10 mouse cellular contexts compared by ENCODE assay signal in the genomic region with DNA sequence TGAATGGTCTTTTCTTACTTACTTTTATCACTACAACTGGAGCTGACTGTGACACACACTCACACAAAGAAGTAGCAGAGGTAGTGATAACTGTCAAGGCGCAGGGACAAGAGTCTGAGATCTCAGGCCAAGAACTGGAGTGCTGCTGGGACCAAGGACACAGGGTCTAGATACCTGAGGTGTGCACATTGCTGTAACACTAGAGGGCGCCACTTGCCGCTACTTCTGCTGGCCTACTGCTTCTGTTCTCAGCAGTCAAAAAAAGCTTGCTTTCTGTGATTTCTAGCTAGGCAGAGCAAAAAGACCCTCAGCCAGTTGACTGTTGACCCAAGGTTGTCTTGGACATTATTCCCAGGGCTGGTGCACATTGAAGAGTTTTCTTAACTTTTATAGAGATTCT. TPM values are rescaled to one million over a fixed set of nuclear protein-coding genes. Genes with fewer than 3 reads are reported as not detected.
DNase-seq lines count a peak whose midpoint lies in the region; ATAC-seq and TF ChIP-seq lines count a peak whose summit lies in the region.
"Had no signal": no experiment of that assay in that cellular context is flagged by ENCODE, and none has a peak within 500 bp of the region (broad histone marks: within the 10 kb centered on the region; RNA-seq: fewer than 3 reads in every experiment).

No protein-coding gene starts in this region.

- DNase-seq in kidney, adult 2 months = peak; percentile 62
- DNase-seq in WW6 (ENCODE audit: low read depth, low spot score) = peak; percentile 29
- DNase-seq in heart, postnatal 0 days (ENCODE audit: low spot score) = peak; percentile 53
- peak; percentile 63 to 77 for DNase-seq in left cerebral cortex, adult 2 months (ENCODE audit: extremely low spot score in 1 of 2, low spot score in 2 of 2)
- peak; percentile 90 for DNase-seq in naive thymus-derived CD4-positive, alpha-beta T cell, adult 2 months (ENCODE audit: low read depth)
- DNase-seq in testis, postnatal 14 days (ENCODE audit: low spot score) = peak; percentile 57

- H3K27me3 ChIP-seq in kidney, adult 2 months (replicated peaks; ENCODE audit: control insufficient read depth, insufficient read depth, low read length) = no peaks in the 10 kb centered on the region
- H3K27me3 ChIP-seq in kidney, embryonic 15.5 days = no peaks in the 10 kb centered on the region
- H3K27me3 ChIP-seq in heart, postnatal 0 days (ENCODE audit: control insufficient read depth, insufficient read depth, low read length) = no peaks in the 10 kb centered on the region
- H3K27me3 ChIP-seq: embryonic facial prominence, embryonic 12.5 days; lung, embryonic 15.5 days had no signal

- no peak for TF ChIP-seq EP300 in heart, postnatal 0 days (IDR thresholded peaks at IDR 0.05; ENCODE audit: low read depth)

- intact Hi-C loops in left cerebral cortex, adult 2 months (cut with DNase I) = loop anchor here (2.0 kb wide), 1 partner anchor 112 kb away; no protein-coding TSS in a partner anchor

- H3K36me3 ChIP-seq in kidney, adult 2 months (ENCODE audit: control insufficient read depth, insufficient read depth, low read length) = no peaks in the 10 kb centered on the region
- no peaks in the 10 kb centered on the region for H3K36me3 ChIP-seq in kidney, embryonic 15.5 days
- H3K36me3 ChIP-seq in heart, postnatal 0 days (replicated peaks; ENCODE audit: control insufficient read depth, insufficient read depth, low read length) = no peaks in the 10 kb centered on the region
- H3K36me3 ChIP-seq: embryonic facial prominence, embryonic 12.5 days; lung, embryonic 15.5 days had no signal

- no peak overlapping the region for H3K27ac ChIP-seq in kidney, adult 2 months (ENCODE audit: insufficient read depth, low read depth, low read length)
- no peak overlapping the region for H3K27ac ChIP-seq in kidney, embryonic 15.5 days
- no peak overlapping the region for H3K27ac ChIP-seq in heart, postnatal 0 days (ENCODE audit: low read depth)
- no peak overlapping the region for H3K27ac ChIP-seq in left cerebral cortex, adult 2 months
- H3K27ac ChIP-seq: embryonic facial prominence, embryonic 12.5 days; lung, embryonic 15.5 days had no signal

- no peak overlapping the region for H3K4me3 ChIP-seq in kidney, adult 2 months (ENCODE audit: insufficient read depth, low read depth, low read length)
- no peak overlapping the region for H3K4me3 ChIP-seq in kidney, embryonic 15.5 days (replicated peaks)
- H3K4me3 ChIP-seq in heart, postnatal 0 days (ENCODE audit: low read depth, low read length) = no peak overlapping the region
- H3K4me3 ChIP-seq in left cerebral cortex, adult 2 months = no peak overlapping the region
- H3K4me3 ChIP-seq: embryonic facial prominence, embryonic 12.5 days; lung, embryonic 15.5 days had no signal

- WGBS in kidney, adult 2 months = 39% methylated on average over 3 of the region's 3 CpGs
- 24% methylated on average over 3 of the region's 3 CpGs for WGBS in kidney, embryonic 15.5 days
- 10% methylated on average over 3 of the region's 3 CpGs for WGBS in heart, postnatal 0 days

- no peaks in the 10 kb centered on the region for H3K9me3 ChIP-seq in kidney, embryonic 15.5 days (replicated peaks)
- no peaks in the 10 kb centered on the region for H3K9me3 ChIP-seq in heart, postnatal 0 days (replicated peaks; ENCODE audit: control insufficient read depth, low read length)
- H3K9me3 ChIP-seq: embryonic facial prominence, embryonic 12.5 days; lung, embryonic 15.5 days had no signal

- H3K9ac ChIP-seq in kidney, embryonic 15.5 days = no peak overlapping the region
- H3K9ac ChIP-seq in heart, postnatal 0 days (replicated peaks; ENCODE audit: low read depth, low read length) = no peak overlapping the region
- H3K9ac ChIP-seq: embryonic facial prominence, embryonic 12.5 days; lung, embryonic 15.5 days had no signal

- no peak for TF ChIP-seq POLR2A in kidney, adult 2 months (IDR thresholded peaks at IDR 0.05; ENCODE audit: low read depth, low read length)

- ATAC-seq in kidney, embryonic 15.5 days (replicated peaks; ENCODE audit: low FRiP score) = no peak
- peak; percentile 52 for ATAC-seq in common myeloid progenitor, adult 5-6 weeks (replicated peaks; ENCODE audit: low read depth, poor library complexity, severe bottlenecking)
- no peak for ATAC-seq in heart, postnatal 0 days (ENCODE audit: insufficient read depth, low read depth)

- no peaks in the 10 kb centered on the region for H3K4me1 ChIP-seq in kidney, adult 2 months (ENCODE audit: control insufficient read depth, insufficient read depth, low read length)
- H3K4me1 ChIP-seq in kidney, embryonic 15.5 days = no peaks in the 10 kb centered on the region
- no peaks in the 10 kb centered on the region for H3K4me1 ChIP-seq in heart, postnatal 0 days (ENCODE audit: control insufficient read depth, insufficient read depth)
- H3K4me1 ChIP-seq: embryonic facial prominence, embryonic 12.5 days; lung, embryonic 15.5 days had no signal

- no peak overlapping the region for H3K4me2 ChIP-seq in kidney, embryonic 15.5 days
- no peak overlapping the region for H3K4me2 ChIP-seq in heart, postnatal 0 days (ENCODE audit: low read depth, low read length)
- H3K4me2 ChIP-seq: embryonic facial prominence, embryonic 12.5 days; lung, embryonic 15.5 days had no signal

- peak; percentile 92 for TF ChIP-seq CTCF in kidney, adult 2 months (conservative IDR thresholded peaks at IDR 0.05; ENCODE audit: insufficient read depth, insufficient read length, low read depth, low read length)
- peak; percentile 82 for TF ChIP-seq CTCF in heart, postnatal 0 days (IDR thresholded peaks at IDR 0.05; ENCODE audit: low read depth)
- peak; percentile 90 for TF ChIP-seq CTCF in left cerebral cortex, adult 2 months (IDR thresholded peaks at IDR 0.05)

RNA-seq across cellular contexts. Expression of a gene that starts 45.0 kb away (rescaled TPM):
- polyA plus RNA-seq in kidney, adult 2 months (2012; rRNA removed) = 17.9 and 23.4 TPM in 2 replicates
- 36.6 and 44.5 TPM in 2 replicates for polyA plus RNA-seq in kidney, embryonic 15.5 days (2015; fragmentation: Nextera tagmentation; extraction: Ambion mirVana)
- 0.18 TPM in 1 of 2 replicates, not detected in the other for total RNA-seq in common myeloid progenitor, adult 5-6 weeks (2017)
- total RNA-seq in heart, postnatal 0 days (2014; rRNA removed; ENCODE audit: low replicate concordance) = 49.0 and 67.2 TPM in 2 replicates
- 18.9 and 19.8 TPM in 2 replicates for polyA plus RNA-seq in heart, postnatal 0 days (2015; fragmentation: Nextera tagmentation; extraction: Ambion mirVana)
- total RNA-seq in left cerebral cortex, adult 2 months (2021) = 10 to 100 TPM; 21.8 to 32.0 TPM

Comparison
In these comparisons a context has a peak if more than half of its experiments do, and no peak if none do; other contexts are left out.
1. DNase-seq: peak in every context shown above with its lines; median percentile 90 in naive thymus-derived CD4-positive, alpha-beta T cell, adult 2 months; 70 in left cerebral cortex, adult 2 months; 62 in kidney, adult 2 months; 57 in testis, postnatal 14 days; 53 in heart, postnatal 0 days; 29 in WW6.
2. RNA of a gene that starts 45.0 kb away (total RNA-seq): 49.0 to 67.2 TPM in heart, postnatal 0 days and 21.8 to 32.0 TPM in left cerebral cortex, adult 2 months; 0.18 TPM in common myeloid progenitor, adult 5-6 weeks; every median in the first group is over 10 times any median in the second.
3. Peak in every context shown above with its lines, with median percentiles within 50 percentile points of each other: CTCF ChIP-seq.